Mouse (Mus musculus): ENCODE measurements around the gene Olfr303. TPM values are rescaled to one million over a fixed set of nuclear protein-coding genes. Genes with fewer than 3 reads are reported as not detected.

The Olfr303 gene
- polyA plus RNA-seq (2012; fragmentation: generic; extraction: Trizol), result not detected

GRCm38 (mm10) chr7:86397689-86398088 is at the start of gene Olfr303:
Gene Olfr303 (minus strand): TSS chr7:86397789.

GRCm38 (mm10) chr7:86403546-86403945 is 6.0 kb upstream of the Olfr303 start, which contains the start of gene Olfr301:
Gene Olfr301 (plus strand): TSS chr7:86403846.

GRCm38 (mm10) chr7:86386558-86386957 is 11.0 kb downstream of the Olfr303 start, which contains the start of gene Olfr304:
Gene Olfr304 (minus strand): TSS chr7:86386658.

GRCm38 (mm10) chr7:86366828-86367227 is 30.8 kb downstream of the Olfr303 start, which contains the start of gene Olfr305:
Gene Olfr305 (minus strand): TSS chr7:86366928.

Other genes with a start within 250 kb of the Olfr303 start
- not detected for gene Vmn2r75, start 226.0 kb downstream of the Olfr303 start, polyA plus RNA-seq (2012; fragmentation: generic; extraction: Trizol)
- not detected for gene Vmn2r76, start 151.5 kb downstream of the Olfr303 start, polyA plus RNA-seq (2012; fragmentation: generic; extraction: Trizol)
- gene Olfr310, start 120.6 kb downstream of the Olfr303 start, polyA plus RNA-seq (2012; fragmentation: generic; extraction: Trizol), result not detected
- not detected for gene Olfr309, start 84.1 kb downstream of the Olfr303 start, polyA plus RNA-seq (2012; fragmentation: generic; extraction: Trizol)
- gene Olfr308, start 72.2 kb downstream of the Olfr303 start, polyA plus RNA-seq (2012; fragmentation: generic; extraction: Trizol), result not detected
- gene Olfr307, start 60.2 kb downstream of the Olfr303 start, polyA plus RNA-seq (2012; fragmentation: generic; extraction: Trizol), result not detected
- not detected for gene Olfr305, start 30.9 kb downstream of the Olfr303 start, polyA plus RNA-seq (2012; fragmentation: generic; extraction: Trizol)
- not detected for gene Olfr304, start 11.1 kb downstream of the Olfr303 start, polyA plus RNA-seq (2012; fragmentation: generic; extraction: Trizol)
- not detected for gene Olfr301, start 6.1 kb upstream of the Olfr303 start, polyA plus RNA-seq (2012; fragmentation: generic; extraction: Trizol)
- not detected for gene Olfr299, start 62.1 kb upstream of the Olfr303 start, polyA plus RNA-seq (2012; fragmentation: generic; extraction: Trizol)
- not detected for gene Olfr298, start 94.7 kb upstream of the Olfr303 start, polyA plus RNA-seq (2012; fragmentation: generic; extraction: Trizol)
- gene Olfr297, start 122.2 kb upstream of the Olfr303 start, polyA plus RNA-seq (2012; fragmentation: generic; extraction: Trizol), result not detected
- not detected for gene Olfr295, start 186.1 kb upstream of the Olfr303 start, polyA plus RNA-seq (2012; fragmentation: generic; extraction: Trizol)
- not detected for gene Olfr294, start 218.9 kb upstream of the Olfr303 start, polyA plus RNA-seq (2012; fragmentation: generic; extraction: Trizol)